Mouse (Mus musculus): Measurements from ENCODE around the gene Olfr60. TPM values are rescaled to one million over a fixed set of nuclear protein-coding genes. Genes with fewer than 3 reads are reported as not detected.

The Olfr60 gene
- total RNA-seq (2021): not detected
- long read RNA-seq, experiment 1: 0 reads
- long read RNA-seq, experiment 2: 0 reads

DNA sequence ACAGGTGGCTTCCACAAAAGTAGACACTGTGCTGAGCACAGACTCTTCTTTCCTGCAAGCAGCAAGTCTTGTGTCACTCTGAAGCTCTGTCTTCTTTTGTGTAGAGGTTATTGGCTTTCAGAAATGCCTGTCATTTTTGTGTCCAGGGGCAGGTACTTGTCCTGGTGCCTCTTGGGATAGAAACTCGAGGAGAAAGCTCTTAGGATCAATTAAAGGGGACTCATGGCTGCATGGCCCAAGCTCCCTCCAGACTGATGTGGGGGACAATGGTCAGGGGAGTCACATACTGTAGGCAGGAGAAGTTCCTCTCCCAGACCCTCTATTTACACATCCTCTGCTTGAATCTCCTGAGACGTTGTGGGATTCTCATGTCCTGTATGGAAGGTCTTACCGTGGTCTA is at the start of gene Olfr60:
Gene Olfr60 (minus strand): TSS at position 101 of the 400 bp plus-strand sequence.
- no peak for DNase-seq

DNA sequence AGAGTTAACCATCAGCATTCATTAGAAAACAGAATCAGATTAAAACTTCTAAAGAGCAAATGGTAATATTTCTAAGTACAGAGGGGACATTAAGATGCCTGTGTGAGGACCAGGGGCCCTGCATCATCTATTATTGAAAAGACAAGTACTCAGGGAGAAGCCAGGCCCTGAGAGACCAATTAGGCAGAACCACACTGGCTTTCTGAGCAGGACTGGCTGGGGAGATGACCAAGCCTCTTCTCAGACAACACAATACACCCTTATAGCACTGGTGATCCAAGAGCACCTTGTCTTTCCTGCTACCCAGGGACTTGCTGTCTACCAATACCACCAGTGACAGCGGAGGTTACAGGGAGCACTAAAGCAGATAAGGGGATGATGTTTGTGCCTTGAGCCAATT is 41.3 kb upstream of the Olfr60 start, which contains the start of gene Olfr531:
Gene Olfr531 (minus strand): TSS at position 101 of the 400 bp plus-strand sequence.
- no peak for DNase-seq

- DNase-seq: no peak
These were observed 15.4 kb upstream of the Olfr60 start for GRCm38 (mm10) chr7:140376911-140377310.

GRCm38 (mm10) chr7:140376231-140376630 is 14.8 kb upstream of the Olfr60 start, which contains the start of gene Olfr530:
Gene Olfr530 (minus strand): TSS chr7:140376331.
- DNase-seq: no peak

GRCm38 (mm10) chr7:140374300-140374699 is 12.8 kb upstream of the Olfr60 start:
- no peak for DNase-seq

- no peak for DNase-seq
These were observed 27.8 kb downstream of the Olfr60 start, which contains the start of gene Olfr527 for GRCm38 (mm10) chr7:140333717-140334116. Gene Olfr527 (plus strand): TSS chr7:140334017.

DNA sequence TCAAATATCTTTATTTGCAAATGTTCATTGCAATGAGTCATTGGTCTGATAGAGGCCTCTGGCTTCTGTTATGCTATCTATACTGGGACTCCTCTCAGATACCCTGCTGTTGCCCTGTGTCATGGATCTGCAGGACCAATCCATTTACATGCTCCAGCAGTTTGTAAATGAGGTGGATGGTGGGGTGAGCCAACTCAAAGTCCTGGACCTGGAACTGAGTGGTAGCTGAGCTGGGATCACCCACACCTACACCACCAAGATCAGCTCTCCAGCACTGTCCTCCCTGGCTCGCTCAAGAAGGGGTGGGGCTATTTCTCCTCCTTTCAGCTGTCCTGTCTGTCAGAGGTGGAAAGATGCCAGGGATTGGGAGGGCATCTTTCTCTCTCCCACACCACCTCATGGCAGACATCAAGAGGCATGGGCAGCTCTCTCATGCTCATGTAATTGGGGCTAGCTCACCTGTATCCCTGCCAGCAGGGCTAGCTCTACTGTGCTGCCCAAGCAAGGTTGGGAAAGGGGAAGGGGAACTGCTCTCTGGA is 31.6 kb downstream of the Olfr60 start:
- no peak for DNase-seq

DNA sequence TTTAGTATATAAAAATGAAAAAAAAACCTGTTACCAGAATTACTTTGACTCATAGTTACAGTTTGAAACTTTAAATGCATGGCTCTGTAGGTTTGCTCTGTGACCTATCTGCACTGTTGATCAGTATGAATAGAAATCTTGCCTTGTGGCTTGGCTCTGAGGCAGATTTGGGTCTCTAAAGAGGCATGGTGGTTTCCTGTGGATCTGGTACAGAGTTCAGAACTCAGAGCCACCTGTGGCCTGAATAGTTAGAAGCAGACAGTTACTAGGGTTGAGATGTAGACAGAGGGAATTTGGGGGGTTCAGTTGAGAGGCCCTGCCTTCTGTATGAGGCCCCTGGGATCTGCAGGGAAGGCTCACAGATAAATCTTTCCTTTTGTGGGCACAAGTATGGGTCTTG is 40.3 kb downstream of the Olfr60 start:
- DNase-seq: no peak

DNA sequence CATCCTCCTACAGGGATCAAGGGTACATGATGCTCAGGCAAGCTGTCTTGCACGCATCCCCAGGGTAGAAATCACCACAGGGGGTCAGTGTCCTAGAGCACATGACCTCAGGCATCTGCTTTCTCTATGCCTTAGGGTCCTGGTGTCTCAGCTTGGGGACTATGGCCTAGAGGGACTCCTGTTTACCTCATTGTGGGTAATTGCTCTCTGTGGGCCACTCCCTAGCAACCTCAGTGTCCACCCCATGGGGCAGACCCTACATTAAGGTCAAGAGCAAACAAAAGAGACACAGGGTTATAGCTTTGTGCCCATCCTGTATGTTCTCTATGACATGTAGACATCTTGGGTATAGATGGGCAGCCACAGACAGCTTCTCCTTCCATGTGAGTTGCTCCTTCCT is 40.9 kb downstream of the Olfr60 start, which contains the start of gene Olfr525:
Gene Olfr525 (plus strand): TSS at position 301 of the 400 bp plus-strand sequence.
- DNase-seq: no peak

DNA sequence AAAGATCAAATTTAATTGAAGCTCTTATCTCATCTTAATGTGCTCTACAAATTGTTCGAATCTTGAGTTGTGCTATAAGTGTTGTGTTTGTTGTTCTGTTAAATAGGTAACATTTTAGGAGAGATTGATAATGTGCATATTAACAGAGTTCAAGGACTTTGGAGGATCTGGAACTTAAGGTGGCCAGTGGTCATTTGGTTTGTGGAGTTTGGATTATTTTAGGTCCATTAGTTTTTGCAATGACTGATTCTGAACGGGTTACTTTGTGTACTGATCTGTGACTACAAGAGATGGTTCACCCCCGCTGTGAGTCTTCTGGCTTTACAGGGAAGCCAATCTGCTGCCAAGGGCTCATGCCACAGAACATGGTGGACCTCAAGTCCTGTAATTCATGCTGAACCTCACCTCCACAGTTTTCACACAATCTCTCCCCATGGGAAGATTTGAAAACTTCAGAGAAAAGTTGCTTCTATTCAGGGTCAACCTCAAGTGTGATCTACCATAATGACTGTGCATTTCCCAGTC is 41.5 kb downstream of the Olfr60 start:
- DNase-seq: no peak

GRCm38 (mm10) chr7:140299416-140299815 is 62.1 kb downstream of the Olfr60 start:
- DNase-seq: no peak

DNA sequence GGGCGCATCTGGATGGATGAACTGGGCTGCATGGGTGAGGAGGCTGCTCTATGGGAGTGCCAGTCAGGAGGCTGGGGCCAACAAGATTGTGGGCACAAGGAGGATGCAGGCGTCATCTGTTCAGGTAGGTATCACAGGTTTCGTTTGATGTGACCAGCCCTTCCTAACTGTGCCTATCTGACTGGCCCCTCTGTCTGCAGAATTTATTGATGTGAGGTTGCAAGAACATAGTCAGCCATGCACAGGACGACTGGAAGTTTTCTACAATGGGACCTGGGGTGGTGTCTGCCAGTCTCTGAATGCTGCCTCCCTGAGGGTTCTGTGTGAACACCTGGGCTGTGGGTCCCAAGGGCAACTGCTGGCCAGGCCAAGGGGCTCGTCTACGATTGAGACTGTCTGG is 64.6 kb downstream of the Olfr60 start:
- DNase-seq: no peak

DNA sequence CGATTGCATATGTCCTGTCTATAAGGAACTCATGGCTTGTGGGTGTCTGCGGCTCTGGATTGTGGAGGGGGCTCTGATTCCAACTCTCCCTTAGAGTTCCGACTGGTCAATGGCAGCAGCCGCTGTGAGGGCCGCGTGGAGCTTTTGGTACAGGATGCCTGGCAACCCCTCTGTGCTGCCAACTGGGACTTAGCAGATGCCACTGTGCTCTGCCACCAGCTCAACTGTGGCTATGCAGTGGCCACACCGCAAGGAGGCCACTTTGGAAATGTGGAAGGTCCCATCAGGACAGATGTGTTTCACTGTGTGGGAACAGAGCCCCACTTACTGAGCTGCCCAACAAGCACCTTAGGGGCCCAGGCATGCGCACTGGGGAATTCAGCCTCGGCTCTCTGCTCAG is 65.7 kb downstream of the Olfr60 start:
- DNase-seq: no peak

Other genes starting within 250 kb of the Olfr60 start
- 1 to 10 TPM; 4.2 to 4.8 TPM for gene Paox, start 245.9 kb downstream of the Olfr60 start, total RNA-seq (2021)
- gene Echs1, start 245.2 kb downstream of the Olfr60 start, total RNA-seq (2021): 100 to 1,000 TPM; 120 to 132 TPM
- gene Mtg1, start 224.1 kb downstream of the Olfr60 start, total RNA-seq (2021): 10 to 100 TPM; 21.7 to 24.6 TPM
- gene Sprn, start 206.8 kb downstream of the Olfr60 start, total RNA-seq (2021): under 1 TPM; 0.20 to 0.21 TPM
- gene Olfr522, start 196.9 kb downstream of the Olfr60 start, total RNA-seq (2021): not detected
- not detected for gene Olfr523, start 188.5 kb downstream of the Olfr60 start, total RNA-seq (2021)
- not detected for gene Olfr524, start 155.7 kb downstream of the Olfr60 start, total RNA-seq (2021)
- gene Cd163l1, start 143.4 kb downstream of the Olfr60 start, total RNA-seq (2021): not detected
- not detected for gene 5830411N06Rik, start 114.4 kb downstream of the Olfr60 start, total RNA-seq (2021)
- gene Olfr525, start 40.8 kb downstream of the Olfr60 start, total RNA-seq (2021): not detected
- not detected for gene Olfr527, start 27.7 kb downstream of the Olfr60 start, total RNA-seq (2021)
- not detected for gene Olfr530, start 14.7 kb upstream of the Olfr60 start, total RNA-seq (2021)
- not detected for gene Olfr531, start 41.2 kb upstream of the Olfr60 start, total RNA-seq (2021)
- not detected for gene Olfr532, start 60.0 kb upstream of the Olfr60 start, total RNA-seq (2021)
- not detected for gene Olfr533, start 101.7 kb upstream of the Olfr60 start, total RNA-seq (2021)
- not detected for gene Olfr535, start 122.5 kb upstream of the Olfr60 start, total RNA-seq (2021)
- gene Olfr536, start 145.7 kb upstream of the Olfr60 start, total RNA-seq (2021): not detected
- gene Olfr538, start 206.2 kb upstream of the Olfr60 start, total RNA-seq (2021): not detected
- not detected for gene Olfr46, start 239.6 kb upstream of the Olfr60 start, total RNA-seq (2021)